Mouse (Mus musculus): ENCODE results near the gene Nkx6-2.

DNA sequence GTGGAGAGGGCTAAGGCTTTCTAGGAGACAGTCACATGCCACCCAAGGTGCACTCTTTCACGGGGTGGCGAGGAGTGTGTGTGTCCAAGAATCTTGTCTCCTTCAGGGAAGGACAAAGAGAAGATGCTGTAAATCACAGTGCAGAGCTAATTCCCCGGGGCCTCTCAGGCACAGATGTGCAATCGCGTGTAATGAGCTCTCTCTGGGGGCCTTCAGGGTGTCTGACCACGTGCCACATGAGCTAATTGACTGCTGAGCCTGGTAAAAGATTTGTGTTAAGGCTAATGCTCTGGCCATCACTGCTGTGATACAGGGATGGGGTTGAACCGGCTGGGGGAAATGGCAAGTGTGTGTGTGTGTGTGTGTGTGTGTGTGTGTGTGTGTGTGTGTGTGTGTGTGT lies 5.3 kb upstream of the Nkx6-2 start:
- no peak for TF ChIP-seq GATA1 (IDR thresholded peaks at IDR 0.05; ENCODE audit: low read length)
- TF ChIP-seq TAL1 (IDR thresholded peaks at IDR 0.05; ENCODE audit: low read length), result no peak
